Mouse (Mus musculus) liver, postnatal 0 days (tissue): ENCODE results near the gene Ifng. TPM values are rescaled to one million over a fixed set of nuclear protein-coding genes. Genes with fewer than 3 reads are reported as not detected.
"Not testable (repeated sequence)": the region's sequence is repeated elsewhere in the genome, so short reads cannot be mapped to it uniquely, and the experiment has no call there.

Experiments used
- ATAC-seq: fragments of 200-750 bp; cut with Nextera tagmentation; 2 replicates; pipeline ENCODE4 v1.8.0; 2017; ENCODE audit warnings: mild to moderate bottlenecking, moderate library complexity
- DNase-seq: peaks from one replicate; pipeline ENCODE4 v3.0.0-alpha.2; 2016
- H3K27ac ChIP-seq: fragments of 300-500 bp; sonication (generic); 2 replicates; pipeline ENCODE4 v1.5.1; 2014; ENCODE audit warnings: antibody characterized with exemption, moderate library complexity, mild to moderate bottlenecking, low read depth
- H3K27me3 ChIP-seq: fragments of 300-500 bp; sonication (generic); 2 replicates; pipeline ENCODE4 v1.6.1; 2014; ENCODE audit warnings: low read length, control low read depth, mixed read lengths; ENCODE audit not compliant: insufficient read depth
- H3K36me3 ChIP-seq: fragments of 300-500 bp; sonication (generic); replicated peaks from 2 replicates; pipeline ENCODE4 v1.6.1; 2014; ENCODE audit warnings: mild to moderate bottlenecking, control low read depth, low read length, moderate library complexity, mixed read lengths; ENCODE audit not compliant: insufficient read depth
- H3K4me1 ChIP-seq: fragments of 300-500 bp; sonication (generic); 2 replicates; pipeline ENCODE4 v1.6.1; 2014; ENCODE audit warnings: antibody characterized with exemption, mild to moderate bottlenecking, control low read depth; ENCODE audit not compliant: insufficient read depth
- H3K4me2 ChIP-seq: fragments of 300-500 bp; sonication (generic); 2 replicates; pipeline ENCODE4 v1.6.1; 2014; ENCODE audit warnings: low read depth, mild to moderate bottlenecking, low read length, moderate library complexity, mixed read lengths
- H3K4me3 ChIP-seq: fragments of 300-500 bp; sonication (generic); 2 replicates; pipeline ENCODE4 v1.5.1; 2014; ENCODE audit warnings: low read depth, low read length
- H3K9ac ChIP-seq: fragments of 300-500 bp; sonication (generic); replicated peaks from 2 replicates; pipeline ENCODE4 v1.6.1; 2014; ENCODE audit warnings: mild to moderate bottlenecking, moderate library complexity
- H3K9me3 ChIP-seq: fragments of 300-500 bp; sonication (generic); 2 replicates; pipeline ENCODE4 v1.6.1; 2016; ENCODE audit warnings: mild to moderate bottlenecking, control low read depth, low read length, mixed read lengths
- CTCF ChIP-seq: sonication (generic); IDR thresholded peaks from 2 replicates; pipeline ENCODE4 v1.5.1; 2016; ENCODE audit warnings: antibody characterized with exemption, low read depth
- EP300 ChIP-seq: IDR thresholded peaks from 2 replicates; pipeline ENCODE4 v1.6.1; 2016; ENCODE audit warnings: antibody characterized with exemption, low read depth, mild to moderate bottlenecking
- WGBS: fragments of 180-500 bp; shearing (Covaris S2); extraction: QIAGEN DNeasy Blood & Tissue Kit; methylation state at CpG from one replicate; pipeline ENCODE4 v1.1.7; 2014; ENCODE audit not compliant: insufficient replicate concordance; 5-methylcytosine and 5-hydroxymethylcytosine counted together
- polyA plus RNA-seq: library from polyadenylated mRNA; unstranded; fragments of >200 nt; fragmentation: Nextera tagmentation; extraction: Ambion mirVana; gene quantifications from 2 replicates; pipeline ENCODE4 v1.2.1, GENCODE M21; 2015

Gene Ifng
- polyA plus RNA-seq, 1 experiment from 2014 or later = not detected

DNA sequence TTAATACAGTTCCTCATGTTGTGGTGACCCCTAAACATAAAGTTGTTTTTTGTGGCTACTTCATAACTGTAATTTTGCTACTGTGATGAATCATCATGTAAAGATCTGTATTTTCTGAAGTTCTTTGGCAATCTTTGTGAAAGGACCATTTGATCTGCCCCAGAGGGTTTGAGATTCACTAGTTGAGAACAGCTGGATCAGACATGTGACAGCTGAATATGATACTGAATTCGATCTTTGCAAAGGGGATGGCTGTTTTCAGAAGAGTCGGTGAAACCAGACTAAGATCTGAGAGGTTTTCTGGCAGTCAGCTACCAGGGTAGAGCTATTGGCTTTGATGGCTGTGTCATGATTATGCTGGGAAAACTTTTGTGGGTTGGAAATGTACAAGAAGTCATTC lies 10.9 kb downstream of the Ifng start:
- H3K36me3 ChIP-seq = no peaks in the 10 kb centered on the region
- H3K4me1 ChIP-seq = no peaks in the 10 kb centered on the region
- 70% methylated on average over 2 of the region's 2 CpGs for WGBS
- H3K4me3 ChIP-seq = no peak overlapping the region
- no peak for ATAC-seq
- H3K9me3 ChIP-seq = no peaks in the 10 kb centered on the region
- DNase-seq = no peak
- no peak overlapping the region for H3K4me2 ChIP-seq
- TF ChIP-seq CTCF (no peak), EP300 (no peak)
- H3K27me3 ChIP-seq = no peaks in the 10 kb centered on the region
- H3K27ac ChIP-seq = no peak overlapping the region
- H3K9ac ChIP-seq = no peak overlapping the region

DNA sequence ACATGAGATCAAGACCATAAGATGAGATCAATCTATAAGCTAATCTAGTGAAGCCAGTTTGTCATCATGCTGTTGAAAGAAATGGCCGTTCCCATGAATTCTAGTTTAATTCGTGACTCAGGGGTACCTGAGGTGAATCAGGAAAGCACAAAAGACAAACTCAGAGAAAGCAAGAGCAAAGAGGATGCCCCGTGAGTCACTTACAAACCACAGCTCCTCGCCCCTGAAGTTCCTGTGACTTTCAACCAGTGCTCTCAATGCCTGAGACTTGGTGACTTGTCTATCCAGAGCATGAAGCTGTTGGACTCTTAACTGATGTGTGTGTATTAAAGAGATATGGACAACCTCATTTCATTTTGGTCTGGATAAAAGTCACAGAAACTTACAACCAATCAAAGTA lies 17.9 kb downstream of the Ifng start:
- Histone ChIP-seq H3K36me3 (no peaks in the 10 kb centered on the region), H3K4me3 (no peak overlapping the region), H3K27me3 (no peaks in the 10 kb centered on the region), H3K9ac (no peak overlapping the region), H3K9me3 (0 out of 2 replicates have a peak, but pooled peaks cover under 1% of the 10 kb centered on the region), H3K4me2 (no peak overlapping the region), H3K4me1 (no peaks in the 10 kb centered on the region), H3K27ac (no peak overlapping the region)
- WGBS = 72% methylated on average over 4 of the region's 4 CpGs
- DNase-seq (no peak), ATAC-seq (no peak)
- no peak for TF ChIP-seq CTCF
- TF ChIP-seq EP300 = no peak

DNA sequence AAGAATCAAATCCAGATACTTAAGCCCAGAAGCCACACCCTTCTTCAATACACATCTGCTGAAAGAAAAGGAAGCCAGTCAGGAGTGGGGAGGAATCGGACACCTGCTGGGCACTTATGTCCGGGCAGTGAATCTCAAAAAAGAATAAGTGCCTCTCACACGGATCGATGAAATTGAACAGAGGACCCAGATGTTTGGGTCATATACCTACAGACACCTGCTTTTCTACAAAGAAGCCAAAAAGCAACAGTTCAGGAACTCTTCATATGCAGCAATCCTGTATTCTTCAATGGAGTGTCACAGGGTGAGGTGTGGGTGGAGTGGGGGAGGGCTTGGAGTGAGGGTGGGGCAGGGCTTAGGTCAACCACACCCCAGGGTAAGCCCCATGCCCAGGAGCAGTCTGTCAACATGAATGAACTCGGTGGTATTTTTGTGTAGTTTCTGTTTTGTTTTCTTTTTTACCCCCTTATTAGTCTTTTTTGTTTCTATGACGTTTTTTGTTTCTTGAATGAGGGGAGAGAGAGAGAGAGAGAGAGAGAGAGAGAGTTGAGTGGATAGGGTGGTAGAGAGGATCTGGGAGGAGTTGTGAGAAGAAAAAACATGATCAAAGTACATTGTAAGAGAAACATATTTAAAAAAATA lies 20.4 kb downstream of the Ifng start:
- no peak overlapping the region for H3K4me3 ChIP-seq
- no peaks in the 10 kb centered on the region for H3K4me1 ChIP-seq
- DNase-seq = no peak
- WGBS = 75% methylated on average over 6 of the region's 6 CpGs
- H3K27me3 ChIP-seq = no peaks in the 10 kb centered on the region
- no peak for ATAC-seq
- H3K27ac ChIP-seq = no peak overlapping the region
- H3K36me3 ChIP-seq = no peaks in the 10 kb centered on the region
- TF ChIP-seq CTCF = no peak
- TF ChIP-seq EP300 = no peak
- 0 out of 2 replicates have a peak, but pooled peaks cover 7% of the 10 kb centered on the region for H3K9me3 ChIP-seq
- H3K9ac ChIP-seq = no peak overlapping the region
- no peak overlapping the region for H3K4me2 ChIP-seq

DNA sequence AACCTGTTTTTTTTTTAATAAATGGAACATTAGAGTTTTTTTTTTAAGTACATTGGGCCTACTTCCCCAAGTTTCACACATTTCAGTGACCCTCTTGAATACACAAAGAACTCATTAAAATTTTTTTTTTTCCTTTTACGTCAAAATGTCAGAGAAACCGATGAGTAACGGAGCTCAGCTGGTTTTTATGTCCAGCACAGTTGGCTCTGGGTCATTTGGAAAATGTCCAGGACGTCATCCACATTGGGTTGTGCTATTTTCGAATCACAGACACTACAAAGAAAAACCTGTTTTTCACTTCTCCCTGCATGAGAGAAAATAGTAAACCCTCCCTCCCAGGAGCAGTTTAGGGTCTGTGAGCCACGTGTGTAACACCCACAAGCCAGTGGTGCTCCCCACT lies 25.6 kb downstream of the Ifng start:
- Histone ChIP-seq H3K9me3 (0 out of 2 replicates have a peak, but pooled peaks cover 7% of the 10 kb centered on the region), H3K4me3 (no peak overlapping the region), H3K4me2 (no peak overlapping the region), H3K9ac (no peak overlapping the region), H3K27ac (no peak overlapping the region), H3K36me3 (no peaks in the 10 kb centered on the region), H3K27me3 (no peaks in the 10 kb centered on the region), H3K4me1 (no peaks in the 10 kb centered on the region)
- 69% methylated on average over 6 of the region's 6 CpGs for WGBS
- ATAC-seq (no peak), DNase-seq (no peak)
- no peak for TF ChIP-seq CTCF
- no peak for TF ChIP-seq EP300

DNA sequence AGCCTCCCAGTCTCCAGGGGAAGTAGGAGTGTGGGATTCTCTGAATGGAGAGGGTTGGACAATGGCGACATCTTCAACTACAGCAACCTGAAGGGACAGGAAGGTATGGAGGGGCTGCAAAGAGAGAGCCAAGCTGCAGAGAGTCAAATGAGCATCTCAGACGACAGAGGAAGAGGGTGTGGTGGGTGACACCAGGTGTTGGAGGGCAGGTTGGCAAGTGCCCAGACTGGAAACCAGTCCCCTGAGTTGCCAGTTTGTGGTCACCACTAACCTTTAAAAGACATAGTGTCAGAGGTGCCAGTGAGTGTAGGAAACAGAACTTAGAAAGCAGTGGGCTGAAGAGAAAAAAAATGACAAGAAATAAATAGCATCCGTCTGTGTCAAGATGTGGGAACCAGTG lies 28.2 kb downstream of the Ifng start:
- Histone ChIP-seq H3K9me3 (0 out of 2 replicates have a peak, but pooled peaks cover 3% of the 10 kb centered on the region), H3K27me3 (no peaks in the 10 kb centered on the region), H3K4me3 (no peak overlapping the region), H3K27ac (peak overlapping the region; percentile 52; the same call in 1 of the 2 replicates), H3K4me1 (no peaks in the 10 kb centered on the region), H3K9ac (no peak overlapping the region), H3K36me3 (no peaks in the 10 kb centered on the region), H3K4me2 (no peak overlapping the region)
- no peak for TF ChIP-seq CTCF
- TF ChIP-seq EP300 = no peak
- ATAC-seq (peak; percentile 43; the same call in 1 of the 2 replicates), DNase-seq (peak; percentile 15)
- 72% methylated on average over 3 of the region's 3 CpGs for WGBS

DNA sequence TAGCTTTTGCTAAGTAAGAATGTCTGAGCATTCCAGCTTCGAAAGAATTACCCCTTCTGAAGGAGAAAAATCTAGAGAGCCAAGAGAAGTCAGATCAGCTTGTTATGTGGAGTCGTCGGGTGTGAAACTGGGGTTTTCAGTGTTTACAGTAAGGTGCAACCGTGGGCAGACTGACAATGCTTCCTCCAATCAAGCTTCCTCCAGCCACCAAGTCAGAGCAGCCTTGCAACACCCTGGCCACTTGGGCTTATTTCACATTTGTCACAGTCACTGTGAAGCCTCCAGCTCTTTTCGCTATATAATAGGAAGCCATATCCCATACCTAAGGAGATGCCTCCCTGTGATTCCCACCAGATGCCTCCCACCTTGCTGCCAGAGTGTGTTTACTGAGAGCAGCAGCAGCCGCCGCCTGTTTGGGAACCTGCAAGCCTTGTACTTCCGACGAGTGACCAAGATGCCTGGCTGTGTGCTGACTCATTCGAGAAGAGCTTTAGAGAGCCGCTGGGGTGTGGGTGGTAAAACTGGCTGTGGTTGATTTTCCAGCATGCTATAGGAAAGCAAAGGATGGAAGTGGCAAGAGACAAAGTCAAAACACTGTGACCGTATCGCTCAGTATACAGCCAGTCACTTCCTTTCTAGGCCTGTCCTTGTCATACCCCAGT lies 29.6 kb downstream of the Ifng start:
- Histone ChIP-seq H3K4me2 (peak overlapping the region; percentile 44), H3K27me3 (no peaks in the 10 kb centered on the region), H3K27ac (no peak overlapping the region), H3K9ac (no peak overlapping the region), H3K4me1 (no peaks in the 10 kb centered on the region), H3K36me3 (no peaks in the 10 kb centered on the region), H3K4me3 (no peak overlapping the region), H3K9me3 (no peaks in the 10 kb centered on the region)
- no peak for ATAC-seq
- no peak for DNase-seq
- TF ChIP-seq EP300 (no peak), CTCF (no peak)
- WGBS = 27% methylated on average over 13 of the region's 13 CpGs

DNA sequence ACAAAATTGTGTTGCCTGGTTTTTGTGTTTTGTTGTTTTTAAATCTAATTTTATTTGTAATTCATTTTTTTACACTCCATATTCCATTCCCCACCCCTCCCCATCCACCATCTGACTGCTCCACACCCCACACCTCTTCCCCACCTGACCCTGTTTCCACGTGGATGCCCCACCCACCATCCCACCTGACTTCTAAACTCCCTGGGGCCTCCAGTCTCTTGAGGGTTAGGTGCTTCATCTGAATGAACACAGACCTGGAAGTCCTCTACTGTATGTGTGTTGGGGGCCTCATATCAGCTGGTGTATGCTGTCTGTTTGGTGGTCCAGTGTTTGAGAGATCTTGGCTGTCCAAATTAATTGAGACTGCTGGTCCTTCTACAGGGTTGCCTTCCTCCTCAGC lies 32.0 kb downstream of the Ifng start:
- WGBS = 43% methylated on average over 1 of the region's 1 CpGs
- H3K9ac ChIP-seq, H3K4me1 ChIP-seq, H3K27me3 ChIP-seq, H3K36me3 ChIP-seq, DNase-seq, H3K9me3 ChIP-seq, H3K4me3 ChIP-seq, H3K4me2 ChIP-seq, ATAC-seq, H3K27ac ChIP-seq: not testable (repeated sequence)
